Mouse (Mus musculus) midbrain, embryonic 14.5 days (tissue): Measurements from ENCODE around the gene Syt17. TPM values are rescaled to one million over a fixed set of nuclear protein-coding genes. Genes with fewer than 3 reads are reported as not detected.
A peak's percentile ranks its signal among the peaks of the same experiment; 100 is the strongest.

Source experiments
- ATAC-seq: fragments of 200-750 bp; cut with Nextera tagmentation; 2 replicates; pipeline ENCODE4 v1.8.0; 2017; ENCODE audit warnings: moderate number of reproducible peaks, moderate library complexity; ENCODE audit not compliant: low FRiP score, low TSS enrichment
- DNase-seq: peaks from one replicate; pipeline ENCODE4 v3.0.0-alpha.2; 2015
- H3K27ac ChIP-seq: fragments of 300-500 bp; sonication (generic); replicated peaks from 2 replicates; pipeline ENCODE4 v1.5.1; 2014; ENCODE audit warnings: mild to moderate bottlenecking, low read depth, low read length, moderate library complexity
- H3K27me3 ChIP-seq: fragments of 300-500 bp; sonication (generic); 2 replicates; pipeline ENCODE4 v1.6.1; 2014; ENCODE audit warnings: low read length, control low read depth, mixed read lengths; ENCODE audit not compliant: control insufficient read depth, insufficient read depth
- H3K36me3 ChIP-seq: fragments of 300-500 bp; sonication (generic); 2 replicates; pipeline ENCODE4 v1.6.1; 2014; ENCODE audit warnings: low read length, control low read depth; ENCODE audit not compliant: control insufficient read depth, insufficient read depth
- H3K4me1 ChIP-seq: fragments of 300-500 bp; sonication (generic); 2 replicates; pipeline ENCODE4 v1.6.1; 2014; ENCODE audit warnings: mild to moderate bottlenecking, antibody characterized with exemption, low read length, control low read depth; ENCODE audit not compliant: control insufficient read depth, insufficient read depth
- H3K4me2 ChIP-seq: fragments of 300-500 bp; sonication (generic); 2 replicates; pipeline ENCODE4 v1.6.1; 2014; ENCODE audit warnings: mild to moderate bottlenecking, low read length, moderate library complexity
- H3K4me3 ChIP-seq: fragments of 300-500 bp; sonication (generic); replicated peaks from 2 replicates; pipeline ENCODE4 v1.5.1; 2014; ENCODE audit warnings: low read depth, low read length
- H3K9ac ChIP-seq: fragments of 300-500 bp; sonication (generic); replicated peaks from 2 replicates; pipeline ENCODE4 v1.6.1; 2014; ENCODE audit warnings: mild to moderate bottlenecking, low read length, moderate library complexity
- H3K9me3 ChIP-seq: fragments of 300-500 bp; sonication (generic); 2 replicates; pipeline ENCODE4 v1.6.1; 2016; ENCODE audit warnings: low read length, control low read depth, mixed read lengths; ENCODE audit not compliant: control insufficient read depth
- WGBS: fragments of 180-500 bp; shearing (Covaris S2); extraction: QIAGEN DNeasy Blood & Tissue Kit; methylation state at CpG from one replicate; pipeline ENCODE4 v1.1.7; 2014; 5-methylcytosine and 5-hydroxymethylcytosine counted together
- polyA plus RNA-seq: library from polyadenylated mRNA; unstranded; fragments of >200 nt; fragmentation: Nextera tagmentation; extraction: Ambion mirVana; gene quantifications from 2 replicates; pipeline ENCODE4 v1.2.1, GENCODE M21; 2014

Syt17 gene
- polyA plus RNA-seq, 1 experiment from 2014 or later: 12.4 TPM

DNA sequence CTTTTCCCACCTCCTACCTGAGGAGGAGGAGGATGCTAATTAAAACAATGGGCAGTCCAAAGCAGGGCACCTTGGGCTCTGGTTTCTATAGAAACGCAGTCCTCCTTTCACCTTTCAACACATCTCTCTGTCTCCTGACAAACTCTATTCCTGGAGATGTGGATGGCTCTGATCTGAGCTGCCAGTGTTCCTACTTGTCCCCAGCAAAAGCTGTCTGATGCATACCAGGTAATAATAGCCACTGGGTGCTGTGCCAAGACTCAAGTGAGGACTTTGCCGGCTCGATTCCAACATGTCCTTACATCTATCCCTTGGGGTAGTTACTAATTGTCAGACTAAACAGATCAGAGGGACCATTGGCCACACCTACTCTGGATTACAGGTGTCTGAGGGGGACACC, 72.7 kb downstream of the Syt17 start:
- Histone ChIP-seq H3K4me1 (no peaks in the 10 kb centered on the region), H3K9ac (no peak overlapping the region), H3K4me2 (no peak overlapping the region), H3K4me3 (no peak overlapping the region), H3K36me3 (no peaks in the 10 kb centered on the region), H3K27me3 (no peaks in the 10 kb centered on the region), H3K27ac (no peak overlapping the region), H3K9me3 (no peaks in the 10 kb centered on the region)
- WGBS: 94% methylated on average over 3 of the region's 3 CpGs
- ATAC-seq: no peak
- no peak for DNase-seq

DNA sequence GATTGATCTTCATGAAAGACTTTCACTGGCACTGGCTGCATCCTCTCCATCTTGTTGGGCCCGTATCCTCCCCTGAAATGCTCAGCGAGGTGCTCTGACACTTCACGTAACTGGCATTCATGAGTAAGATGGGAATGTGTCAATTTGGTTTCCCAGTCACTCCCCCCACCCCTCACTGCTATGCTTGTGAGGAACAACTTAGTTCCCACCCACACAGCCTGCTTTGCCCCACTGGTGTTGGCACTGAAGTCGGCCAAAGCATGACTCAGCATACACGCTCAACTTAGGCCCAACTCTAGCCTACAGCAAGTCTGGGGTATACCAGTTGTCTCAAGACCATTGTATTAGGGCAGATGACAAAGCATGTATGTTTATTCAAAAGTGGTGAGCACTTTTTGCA, 76.7 kb downstream of the Syt17 start:
- H3K4me3 ChIP-seq: no peak overlapping the region
- no peaks in the 10 kb centered on the region for H3K4me1 ChIP-seq
- no peak overlapping the region for H3K27ac ChIP-seq
- no peak for ATAC-seq
- no peak overlapping the region for H3K9ac ChIP-seq
- no peak overlapping the region for H3K4me2 ChIP-seq
- no peak for DNase-seq
- H3K36me3 ChIP-seq: no peaks in the 10 kb centered on the region
- H3K27me3 ChIP-seq: no peaks in the 10 kb centered on the region
- WGBS: 92% methylated on average over 5 of the region's 5 CpGs
- no peaks in the 10 kb centered on the region for H3K9me3 ChIP-seq

DNA sequence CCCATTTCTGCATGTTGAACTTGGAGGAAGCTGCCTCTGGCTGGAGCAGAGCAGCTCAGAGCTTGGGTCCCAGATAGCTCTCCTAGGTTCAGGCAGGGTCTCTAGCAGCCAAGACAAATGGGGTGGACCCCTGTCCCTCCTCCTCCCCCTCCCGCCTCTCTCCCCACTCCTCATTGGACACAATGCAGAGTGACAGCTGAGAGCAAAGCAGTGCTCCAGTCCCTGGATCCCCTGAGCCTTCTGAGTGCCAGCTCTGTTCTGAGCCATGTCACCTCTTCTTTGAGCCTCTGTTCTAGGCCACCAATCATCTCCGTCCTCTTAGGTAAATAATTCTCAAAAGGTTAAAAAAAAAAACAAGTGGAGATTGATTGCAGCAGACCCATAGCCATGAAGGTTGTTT, 78.3 kb downstream of the Syt17 start:
- H3K4me1 ChIP-seq: no peaks in the 10 kb centered on the region
- no peak overlapping the region for H3K4me3 ChIP-seq
- H3K36me3 ChIP-seq: no peaks in the 10 kb centered on the region
- DNase-seq: no peak
- no peak overlapping the region for H3K9ac ChIP-seq
- H3K4me2 ChIP-seq: no peak overlapping the region
- ATAC-seq: no peak
- H3K27me3 ChIP-seq: no peaks in the 10 kb centered on the region
- no peak overlapping the region for H3K27ac ChIP-seq
- 64% methylated on average over 2 of the region's 2 CpGs for WGBS
- no peaks in the 10 kb centered on the region for H3K9me3 ChIP-seq

DNA sequence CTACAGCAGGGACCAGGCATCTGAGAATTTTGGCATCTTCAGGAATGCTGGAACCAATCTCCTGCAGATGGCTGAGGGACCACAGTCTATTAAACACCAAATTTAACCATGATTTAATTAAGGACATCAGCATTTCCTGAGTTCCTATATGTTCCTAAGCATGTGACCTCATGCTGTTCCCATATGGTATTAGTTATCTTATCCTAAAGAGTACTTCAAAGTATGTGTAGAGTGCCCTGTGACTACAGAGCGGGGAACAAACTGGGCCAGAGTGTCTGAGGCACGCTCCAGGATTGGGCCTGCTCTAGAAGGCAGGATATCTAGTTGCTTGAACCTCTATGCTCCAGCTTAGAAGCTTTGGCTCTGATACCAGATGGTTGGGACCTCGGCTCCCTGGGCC, 82.1 kb downstream of the Syt17 start:
- no peak for ATAC-seq
- 89% methylated on average over 3 of the region's 3 CpGs for WGBS
- Histone ChIP-seq H3K9ac (no peak overlapping the region), H3K27ac (no peak overlapping the region), H3K4me3 (no peak overlapping the region), H3K36me3 (no peaks in the 10 kb centered on the region), H3K4me1 (no peaks in the 10 kb centered on the region), H3K27me3 (no peaks in the 10 kb centered on the region), H3K4me2 (no peak overlapping the region), H3K9me3 (no peaks in the 10 kb centered on the region)
- DNase-seq: no peak

DNA sequence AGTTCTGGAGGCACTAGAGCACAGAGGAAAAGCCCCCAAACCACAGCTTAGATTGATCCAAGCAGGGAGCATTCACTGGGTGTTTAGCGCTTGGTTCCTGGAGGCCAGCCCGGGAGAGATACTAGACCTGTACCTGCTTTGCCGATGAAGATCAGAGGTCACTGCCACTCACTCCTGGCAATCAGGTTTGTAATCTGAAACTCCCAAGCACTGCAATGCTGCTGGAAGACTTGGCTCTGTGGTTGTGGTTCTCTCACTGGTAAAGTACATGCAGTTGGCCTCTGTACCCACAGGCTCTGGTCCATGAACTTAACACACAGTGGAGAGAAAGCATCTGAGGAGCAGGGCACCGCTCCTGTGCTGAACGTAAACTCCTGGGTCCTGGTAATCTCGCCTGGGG, 82.8 kb downstream of the Syt17 start:
- WGBS: 80% methylated on average over 6 of the region's 6 CpGs
- DNase-seq (no peak), ATAC-seq (no peak)
- no peak overlapping the region for H3K9ac ChIP-seq
- H3K4me3 ChIP-seq: no peak overlapping the region
- no peaks in the 10 kb centered on the region for H3K36me3 ChIP-seq
- H3K4me2 ChIP-seq: no peak overlapping the region
- H3K27ac ChIP-seq: no peak overlapping the region
- no peaks in the 10 kb centered on the region for H3K9me3 ChIP-seq
- H3K4me1 ChIP-seq: no peaks in the 10 kb centered on the region
- no peaks in the 10 kb centered on the region for H3K27me3 ChIP-seq

DNA sequence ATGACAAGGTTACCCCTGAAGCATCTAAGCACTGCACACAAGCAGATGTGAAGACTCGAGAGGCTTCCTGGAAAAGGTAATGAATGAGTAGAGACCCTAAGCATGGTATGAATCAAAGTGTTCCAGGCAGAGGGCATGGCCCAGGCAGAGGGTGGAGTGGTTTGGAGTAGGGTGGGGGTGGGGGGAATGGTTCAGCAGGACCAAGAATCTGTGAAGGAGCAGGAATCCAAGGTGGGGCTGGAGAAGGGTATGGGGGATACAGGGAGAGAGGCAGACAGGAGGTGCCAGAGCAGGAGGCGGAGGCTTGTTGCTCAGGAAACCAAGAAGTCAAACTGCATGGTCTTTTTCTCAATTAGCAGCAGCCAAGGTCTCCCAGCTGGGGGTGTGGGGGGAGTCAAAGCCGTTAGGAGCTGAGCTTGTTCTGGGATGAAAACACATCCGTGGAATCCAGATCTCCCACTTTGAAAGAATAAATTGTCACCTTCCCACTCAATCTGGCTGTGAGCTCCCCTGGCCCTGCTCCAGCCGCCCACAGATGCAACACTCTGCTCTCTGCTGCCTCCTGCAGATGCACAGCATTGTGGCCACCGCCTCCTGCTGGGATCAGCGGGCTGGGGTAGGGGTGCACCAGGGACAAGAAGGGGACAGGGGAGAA, 83.5 kb downstream of the Syt17 start:
- 39% methylated on average over 7 of the region's 7 CpGs for WGBS
- H3K27me3 ChIP-seq: no peaks in the 10 kb centered on the region
- no peak overlapping the region for H3K9ac ChIP-seq
- no peaks in the 10 kb centered on the region for H3K4me1 ChIP-seq
- H3K9me3 ChIP-seq: no peaks in the 10 kb centered on the region
- no peak overlapping the region for H3K27ac ChIP-seq
- no peak overlapping the region for H3K4me3 ChIP-seq
- DNase-seq (peak; percentile 4), ATAC-seq (no peak)
- no peaks in the 10 kb centered on the region for H3K36me3 ChIP-seq
- no peak overlapping the region for H3K4me2 ChIP-seq

DNA sequence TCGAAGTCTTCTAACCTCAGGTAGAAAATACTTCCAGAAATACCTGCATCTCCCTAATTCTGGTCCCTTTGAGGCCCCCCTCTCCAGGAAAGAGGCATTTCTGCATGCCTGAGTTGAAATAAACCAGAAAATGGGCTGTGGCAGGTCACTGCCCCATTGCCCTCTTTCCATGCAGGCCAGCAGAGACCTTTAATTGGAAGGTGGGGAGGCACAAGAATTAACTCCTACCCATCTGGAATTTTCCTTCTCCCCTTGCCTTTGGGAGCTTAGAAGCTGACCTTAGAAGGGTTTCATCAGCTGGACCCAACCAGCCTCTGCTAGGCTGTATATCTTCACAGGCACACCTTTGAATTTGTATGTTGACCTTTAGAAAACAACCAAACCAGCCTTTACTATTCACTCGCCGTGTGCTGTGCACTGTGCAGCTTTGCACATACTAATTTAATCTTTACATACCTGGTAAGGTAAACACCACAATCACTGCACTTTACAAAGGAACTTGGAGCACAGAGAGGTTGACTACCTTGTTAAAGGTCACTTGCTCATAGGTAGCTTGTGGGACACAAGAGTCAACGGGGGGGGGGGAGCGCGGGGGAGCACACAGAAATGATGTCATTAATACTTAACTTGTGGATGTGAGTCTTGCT, 84.3 kb downstream of the Syt17 start:
- Histone ChIP-seq H3K9me3 (no peaks in the 10 kb centered on the region), H3K4me1 (no peaks in the 10 kb centered on the region), H3K9ac (no peak overlapping the region), H3K4me2 (no peak overlapping the region), H3K4me3 (no peak overlapping the region), H3K36me3 (no peaks in the 10 kb centered on the region), H3K27me3 (no peaks in the 10 kb centered on the region), H3K27ac (no peak overlapping the region)
- ATAC-seq (no peak), DNase-seq (no peak)
- WGBS: 89% methylated on average over 6 of the region's 6 CpGs

DNA sequence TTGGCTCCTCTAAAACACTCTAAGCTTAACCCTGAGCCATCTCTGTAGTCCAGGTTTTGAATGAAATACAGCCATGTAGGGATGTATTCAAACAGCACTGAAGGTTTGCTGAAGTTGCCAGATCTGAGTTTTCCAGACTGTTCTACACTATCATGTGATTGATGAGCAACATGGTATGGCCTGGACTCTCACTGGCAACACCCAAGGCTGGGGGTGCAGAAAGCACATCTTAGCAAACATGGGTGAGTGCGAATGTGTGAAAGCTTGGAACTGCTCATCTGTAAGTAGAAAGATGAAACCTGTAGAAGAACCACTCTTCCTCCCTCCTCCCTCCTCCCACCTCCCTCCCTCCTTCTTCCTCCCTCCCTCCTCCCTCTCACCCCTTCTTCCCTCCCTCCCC, 85.1 kb downstream of the Syt17 start:
- no peaks in the 10 kb centered on the region for H3K9me3 ChIP-seq
- WGBS: 100% methylated on average over 1 of the region's 1 CpGs
- H3K4me2 ChIP-seq: no peak overlapping the region
- H3K4me1 ChIP-seq: no peaks in the 10 kb centered on the region
- DNase-seq (no peak), ATAC-seq (no peak)
- H3K4me3 ChIP-seq: no peak overlapping the region
- H3K27me3 ChIP-seq: no peaks in the 10 kb centered on the region
- H3K9ac ChIP-seq: no peak overlapping the region
- H3K36me3 ChIP-seq: no peaks in the 10 kb centered on the region
- no peak overlapping the region for H3K27ac ChIP-seq

DNA sequence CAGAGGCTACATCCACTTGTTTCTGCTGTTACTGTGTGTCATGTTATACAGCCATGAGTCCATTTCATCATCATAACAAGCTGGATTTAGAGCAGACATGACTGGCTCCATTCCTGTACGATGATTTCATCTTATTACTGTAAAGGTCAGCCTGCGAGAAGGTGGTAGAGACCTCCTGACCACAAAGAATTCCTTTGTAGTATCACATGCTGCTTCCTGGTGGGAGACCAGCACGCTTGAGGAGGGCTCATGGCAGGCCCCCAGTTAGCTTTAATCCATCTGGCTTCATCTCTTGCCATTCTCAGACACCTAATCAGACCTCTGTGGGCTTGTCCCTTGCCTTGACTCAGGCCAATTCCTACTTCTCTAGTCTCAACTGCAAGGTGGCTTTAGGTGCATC, 85.8 kb downstream of the Syt17 start:
- Histone ChIP-seq H3K36me3 (no peaks in the 10 kb centered on the region), H3K27ac (no peak overlapping the region), H3K4me2 (no peak overlapping the region), H3K27me3 (no peaks in the 10 kb centered on the region), H3K9me3 (no peaks in the 10 kb centered on the region), H3K4me1 (no peaks in the 10 kb centered on the region), H3K9ac (no peak overlapping the region), H3K4me3 (no peak overlapping the region)
- no peak for ATAC-seq
- DNase-seq: no peak
- WGBS: 68% methylated on average over 3 of the region's 3 CpGs
